Mouse (Mus musculus) frontal cortex, postnatal 14 days (tissue): ENCODE data around the gene Sh3rf3.

Source experiments
- DNase-seq, 2 experiments: peaks; one replicate each; pipeline ENCODE4 v3.0.0; 2022; ENCODE audit warnings: low spot score in 2 of 2

The Sh3rf3 gene

DNA sequence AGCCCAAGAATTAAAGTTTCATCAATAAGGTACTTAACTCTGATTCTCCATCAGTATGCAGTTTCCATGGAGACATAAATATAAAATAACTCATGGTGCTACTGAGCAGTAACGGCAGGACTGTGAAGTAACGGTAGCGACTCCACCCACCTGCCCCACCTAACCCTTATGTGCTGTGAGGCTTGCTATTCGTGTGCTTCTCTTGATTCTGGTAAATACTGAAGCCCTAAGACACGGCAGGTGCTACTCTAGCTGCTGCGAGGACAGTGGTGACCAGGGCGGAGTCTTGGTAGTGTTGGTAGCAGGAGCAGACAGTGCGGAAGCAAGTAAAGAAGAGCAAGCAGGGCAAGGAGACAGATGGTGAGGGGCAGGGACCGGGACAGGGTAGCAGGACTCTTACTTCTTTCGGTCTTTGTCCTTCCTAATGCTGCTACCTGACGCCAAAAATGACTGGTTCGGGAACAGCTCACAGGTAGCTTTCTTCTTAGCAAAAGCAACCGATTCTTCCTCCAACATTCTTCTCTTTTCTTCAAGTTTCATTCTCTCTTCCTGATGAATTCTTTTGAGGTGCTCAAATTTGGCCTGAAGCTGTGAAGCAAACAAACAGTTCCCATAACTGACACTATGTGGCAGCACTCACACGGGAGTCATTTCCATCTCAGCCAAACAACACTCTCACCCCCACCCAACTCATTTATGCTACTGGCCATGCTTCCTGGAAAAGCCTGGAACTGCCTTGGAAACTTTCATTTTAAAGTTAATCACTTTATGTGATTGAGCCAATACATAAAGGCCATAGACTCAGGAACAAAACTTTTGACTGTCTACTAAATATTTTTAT lies 353.2 kb downstream of the Sh3rf3 start:
- peak in 1 of 2 experiments; percentile 50 for DNase-seq

DNA sequence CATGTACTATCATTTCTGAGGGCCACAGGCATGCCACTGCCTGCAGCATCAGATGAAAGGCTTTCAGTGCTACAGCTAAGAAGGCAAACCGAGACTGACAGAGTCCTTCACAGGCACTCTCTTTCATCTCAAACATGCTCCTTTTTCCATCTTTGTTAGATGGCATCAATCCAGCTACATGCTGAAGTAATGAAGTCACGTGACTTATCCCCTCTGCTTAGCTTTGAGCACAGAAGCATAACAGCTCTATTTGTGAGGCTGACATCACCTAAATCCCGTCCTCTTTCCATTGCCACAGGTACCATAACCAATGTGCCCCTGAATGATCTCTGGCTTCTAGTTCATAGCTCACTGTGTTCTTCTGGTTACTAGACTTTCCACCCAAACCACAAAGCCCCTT lies 357.9 kb downstream of the Sh3rf3 start:
- no peak for DNase-seq

DNA sequence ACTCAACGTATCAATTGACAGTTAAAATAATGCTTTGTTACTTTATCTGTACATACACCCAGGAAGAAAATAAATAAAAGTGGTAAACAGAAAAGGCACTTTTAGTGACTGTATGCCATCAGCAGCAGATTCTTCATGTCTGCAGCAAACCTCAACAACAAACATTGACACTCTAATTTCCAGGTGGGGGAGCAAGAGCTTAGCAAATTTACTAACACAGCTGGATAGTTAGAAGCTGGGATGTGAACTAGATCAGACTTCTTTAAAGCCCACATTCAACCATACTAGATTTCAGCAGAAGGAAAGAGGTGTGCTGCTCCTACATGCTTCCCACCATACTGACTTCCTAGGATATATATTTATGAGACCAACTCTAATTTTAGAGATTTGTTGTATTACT lies 359.4 kb downstream of the Sh3rf3 start:
- no peak for DNase-seq

DNA sequence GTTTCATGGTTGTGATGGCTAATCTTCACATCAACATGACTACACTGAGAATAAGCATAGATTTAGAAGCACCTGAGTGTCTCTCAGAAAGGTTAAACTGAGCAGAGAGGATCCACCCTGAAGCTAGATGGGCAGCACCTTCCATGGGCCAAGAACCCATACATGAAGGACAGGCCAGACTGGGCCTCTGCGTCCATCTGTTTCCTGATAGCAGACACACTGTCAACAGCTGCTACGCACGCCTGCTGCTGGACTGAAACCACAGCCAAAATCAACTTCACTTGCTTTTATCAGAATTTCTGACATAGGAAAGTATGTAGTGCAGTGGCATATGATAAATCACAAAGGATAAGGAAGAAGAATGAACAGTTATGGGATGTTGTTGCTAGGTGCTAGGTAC lies 366.5 kb downstream of the Sh3rf3 start:
- DNase-seq, result no peak

DNA sequence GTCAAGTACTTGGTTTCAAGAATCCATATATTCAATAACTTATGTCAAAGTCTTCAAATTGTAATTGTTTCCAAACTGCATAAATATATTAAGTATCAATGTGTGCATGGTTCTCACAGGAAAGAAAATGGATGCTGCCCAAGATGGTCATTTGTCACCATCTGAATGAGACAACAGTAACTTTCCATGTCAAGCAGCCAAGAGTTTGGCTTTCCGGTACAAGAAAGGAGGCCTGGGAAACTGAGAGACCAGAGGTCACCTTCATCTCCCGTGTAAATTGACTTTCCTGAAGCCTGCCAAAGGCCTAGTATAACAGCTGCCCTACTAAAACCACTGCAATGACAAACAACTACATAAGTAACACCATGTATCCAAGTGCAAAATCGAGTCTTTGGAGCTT lies 369.1 kb downstream of the Sh3rf3 start:
- no peak for DNase-seq
